Mouse (Mus musculus) neutrophil, adult 83 days (primary cell): ENCODE data around the gene BC025446. TPM values are rescaled to one million over a fixed set of nuclear protein-coding genes. Genes with fewer than 3 reads are reported as not detected.

Experiments
- total RNA-seq, 2 experiments: library from RNA; stranded (reverse); gene quantifications; one replicate each; pipeline ENCODE4 v1.2.4; 2023

BC025446 gene
- total RNA-seq = not detected

DNA sequence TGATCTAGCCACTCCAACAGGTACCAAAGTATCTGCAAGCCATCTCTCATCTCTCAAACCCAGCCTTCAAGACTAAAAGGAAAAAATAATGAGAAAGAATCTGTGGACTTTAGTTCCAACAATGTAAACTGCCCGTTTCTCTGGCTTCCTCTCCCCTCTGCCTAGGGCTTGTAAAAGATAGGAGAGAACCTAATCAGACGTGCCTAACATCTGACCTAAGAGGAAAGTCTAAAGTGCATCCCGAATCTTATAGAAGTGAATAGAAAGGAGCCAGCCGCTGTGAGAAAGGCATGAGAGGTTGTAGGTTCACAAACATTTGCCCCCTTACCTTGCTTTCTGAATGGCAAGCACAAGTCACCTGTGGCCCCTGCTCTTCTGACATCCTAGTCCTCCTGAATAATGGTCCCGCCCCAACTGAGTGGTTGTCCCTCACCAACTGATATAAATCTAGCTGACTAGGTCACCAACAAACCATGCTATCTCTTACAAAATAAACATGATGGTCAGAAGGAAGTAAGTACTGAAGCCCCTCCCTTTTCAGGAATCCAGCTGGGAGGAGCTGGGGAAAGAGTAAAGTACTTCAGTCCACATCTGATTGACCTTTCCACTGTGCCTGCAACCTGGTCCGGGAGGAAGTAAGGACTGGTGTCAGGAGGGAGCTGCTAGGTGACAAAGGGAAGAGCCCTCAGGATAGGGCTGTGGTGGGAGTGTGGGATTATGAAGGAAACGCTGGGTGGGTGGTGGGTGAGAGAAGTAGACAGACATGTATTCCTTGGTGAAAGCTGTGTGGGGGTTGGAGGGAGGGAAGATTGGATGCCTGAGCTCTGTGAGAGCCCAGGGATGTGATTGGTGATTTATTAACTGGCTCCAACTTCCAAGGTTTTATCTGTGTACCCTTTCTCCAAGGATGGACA is at the start of gene BC025446:
BC025446 (plus strand) TSS at position 599 of the 914 bp plus-strand sequence.

DNA sequence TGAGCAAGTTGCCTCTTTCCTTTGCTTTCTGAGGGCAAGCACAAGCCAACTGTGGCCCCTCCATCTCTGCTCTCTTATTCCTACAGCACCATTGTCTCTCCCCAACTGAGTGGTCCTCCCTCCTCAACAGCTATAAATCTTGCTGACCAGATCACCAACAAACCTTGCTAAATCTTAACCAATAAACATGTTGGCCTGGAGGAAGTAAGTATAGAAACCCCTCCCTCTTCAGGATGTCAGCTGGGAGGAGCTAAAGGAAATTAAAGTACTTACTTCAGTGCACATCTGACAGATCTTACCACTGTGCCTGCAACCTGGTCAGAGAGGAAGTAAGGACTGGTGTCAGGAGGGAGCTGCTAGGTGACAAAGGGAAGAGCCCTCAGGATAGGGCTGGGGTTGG is 51.9 kb downstream of the BC025446 start, which contains the start of gene Ly6f:
Ly6f (plus strand) TSS at position 301 of the 400 bp plus-strand sequence.

Other genes with a start within 250 kb of the BC025446 start
- 10 to 100 TPM in 1 of 2 experiments, 1 to 10 TPM in 1; 5.6 to 13.9 TPM for gene Ly6i, start 232.9 kb upstream of the BC025446 start, total RNA-seq
- 1 to 10 TPM; 2.5 to 3.6 TPM for gene Ly6a, start 218.3 kb upstream of the BC025446 start, total RNA-seq
- 10 to 100 TPM; 17.8 to 17.9 TPM for gene Ly6c1, start 167.5 kb upstream of the BC025446 start, total RNA-seq
- gene Ly6c2, start 104.4 kb upstream of the BC025446 start, total RNA-seq = 1,000 to 10,000 TPM in 1 of 2 experiments, 100 to 1,000 TPM in 1; 887 to 1,003 TPM
- 100 to 1,000 TPM; 668 to 696 TPM for gene Ly6g, start 61.1 kb upstream of the BC025446 start, total RNA-seq
- not detected for gene Ly6f, start 52.0 kb downstream of the BC025446 start, total RNA-seq